Mouse (Mus musculus): ENCODE measurements around the gene Fbxw11.

Fbxw11 gene

GRCm38 (mm10) chr11:32699913-32700493 lies 57.5 kb downstream of the Fbxw11 start:
- TF ChIP-seq CTCF (conservative IDR thresholded peaks at IDR 0.05; ENCODE audit: low read length) (no peak), POU5F1 (IDR thresholded peaks at IDR 0.05; ENCODE audit: borderline replicate concordance, low read length) (no peak), NANOG (IDR thresholded peaks at IDR 0.05; ENCODE audit: borderline replicate concordance, low read length) (no peak)
- H3K36me3 ChIP-seq (ENCODE audit: insufficient read depth, low read length): no peaks in the 10 kb centered on the region
- no peaks in the 10 kb centered on the region for H3K9me3 ChIP-seq (ENCODE audit: low read length)
- H3K4me1 ChIP-seq (replicated peaks; ENCODE audit: low read depth, low read length): peaks cover 67% of the 10 kb centered on the region
- H3K4me3 ChIP-seq (replicated peaks; ENCODE audit: low read length): no peak overlapping the region
- H3K27me3 ChIP-seq (ENCODE audit: insufficient read depth, low read length): no peaks in the 10 kb centered on the region

- H3K27me3 ChIP-seq (ENCODE audit: insufficient read depth, low read length): no peaks in the 10 kb centered on the region
- H3K4me1 ChIP-seq (replicated peaks; ENCODE audit: low read depth, low read length): peaks cover 70% of the 10 kb centered on the region
- 0 out of 2 replicates have a peak, but pooled peaks cover 4% of the 10 kb centered on the region for H3K36me3 ChIP-seq (ENCODE audit: insufficient read depth, low read length)
- no peaks in the 10 kb centered on the region for H3K9me3 ChIP-seq (ENCODE audit: low read length)
- H3K4me3 ChIP-seq (replicated peaks; ENCODE audit: low read length): no peak overlapping the region
- no peak for TF ChIP-seq POU5F1 (IDR thresholded peaks at IDR 0.05; ENCODE audit: borderline replicate concordance, low read length)
- TF ChIP-seq NANOG (IDR thresholded peaks at IDR 0.05; ENCODE audit: borderline replicate concordance, low read length): no peak
- no peak for TF ChIP-seq CTCF (conservative IDR thresholded peaks at IDR 0.05; ENCODE audit: low read length)
Measured at GRCm38 (mm10) chr11:32701566-32701965, 59.0 kb downstream of the Fbxw11 start.

GRCm38 (mm10) chr11:32704241-32704890 lies 61.8 kb downstream of the Fbxw11 start:
- Histone ChIP-seq H3K4me1 (replicated peaks; ENCODE audit: low read depth, low read length) (peaks cover 87% of the 10 kb centered on the region), H3K27me3 (ENCODE audit: insufficient read depth, low read length) (no peaks in the 10 kb centered on the region), H3K36me3 (ENCODE audit: insufficient read depth, low read length) (0 out of 2 replicates have a peak, but pooled peaks cover 8% of the 10 kb centered on the region), H3K9me3 (ENCODE audit: low read length) (no peaks in the 10 kb centered on the region), H3K4me3 (replicated peaks; ENCODE audit: low read length) (no peak overlapping the region; the same call in 1 of the 2 replicates)
- TF ChIP-seq NANOG (IDR thresholded peaks at IDR 0.05; ENCODE audit: borderline replicate concordance, low read length) (peak; percentile 57; the same call in 1 of the 2 replicates), POU5F1 (IDR thresholded peaks at IDR 0.05; ENCODE audit: borderline replicate concordance, low read length) (no peak)

- Histone ChIP-seq H3K4me3 (replicated peaks; ENCODE audit: low read length) (no peak overlapping the region), H3K36me3 (ENCODE audit: insufficient read depth, low read length) (0 out of 2 replicates have a peak, but pooled peaks cover 11% of the 10 kb centered on the region)
- TF ChIP-seq POU5F1 (IDR thresholded peaks at IDR 0.05; ENCODE audit: borderline replicate concordance, low read length): no peak
- no peak for TF ChIP-seq NANOG (IDR thresholded peaks at IDR 0.05; ENCODE audit: borderline replicate concordance, low read length)
- TF ChIP-seq CTCF (conservative IDR thresholded peaks at IDR 0.05; ENCODE audit: low read length): no peak
Measured at GRCm38 (mm10) chr11:32706406-32706993, 64.0 kb downstream of the Fbxw11 start.

GRCm38 (mm10) chr11:32707481-32707880 lies 65.0 kb downstream of the Fbxw11 start:
- Histone ChIP-seq H3K36me3 (ENCODE audit: insufficient read depth, low read length) (peaks cover 21% of the 10 kb centered on the region), H3K27me3 (ENCODE audit: insufficient read depth, low read length) (no peaks in the 10 kb centered on the region)
- TF ChIP-seq CTCF (conservative IDR thresholded peaks at IDR 0.05; ENCODE audit: low read length): no peak
- no peak for TF ChIP-seq NANOG (IDR thresholded peaks at IDR 0.05; ENCODE audit: borderline replicate concordance, low read length)
- no peak for TF ChIP-seq POU5F1 (IDR thresholded peaks at IDR 0.05; ENCODE audit: borderline replicate concordance, low read length)

More at GRCm38 (mm10) chr11:32706406-32706993, 64.0 kb downstream of the Fbxw11 start:
- Histone ChIP-seq H3K4me1 (replicated peaks; ENCODE audit: low read depth, low read length) (peaks cover 83% of the 10 kb centered on the region), H3K9me3 (ENCODE audit: low read length) (no peaks in the 10 kb centered on the region), H3K27me3 (ENCODE audit: insufficient read depth, low read length) (no peaks in the 10 kb centered on the region)

GRCm38 (mm10) chr11:32708739-32709501 lies 66.4 kb downstream of the Fbxw11 start:
- no peaks in the 10 kb centered on the region for H3K27me3 ChIP-seq (ENCODE audit: insufficient read depth, low read length)
- H3K4me1 ChIP-seq (replicated peaks; ENCODE audit: low read depth, low read length): peaks cover 58% of the 10 kb centered on the region
- peaks cover 35% of the 10 kb centered on the region for H3K36me3 ChIP-seq (ENCODE audit: insufficient read depth, low read length)
- TF ChIP-seq NANOG (IDR thresholded peaks at IDR 0.05; ENCODE audit: borderline replicate concordance, low read length): no peak
- H3K4me3 ChIP-seq (replicated peaks; ENCODE audit: low read length): no peak overlapping the region
- no peaks in the 10 kb centered on the region for H3K9me3 ChIP-seq (ENCODE audit: low read length)

More at GRCm38 (mm10) chr11:32707481-32707880, 65.0 kb downstream of the Fbxw11 start:
- Histone ChIP-seq H3K4me3 (replicated peaks; ENCODE audit: low read length) (no peak overlapping the region), H3K4me1 (replicated peaks; ENCODE audit: low read depth, low read length) (peaks cover 73% of the 10 kb centered on the region), H3K9me3 (ENCODE audit: low read length) (no peaks in the 10 kb centered on the region)

- peak; percentile 94 for TF ChIP-seq CTCF (conservative IDR thresholded peaks at IDR 0.05; ENCODE audit: low read length)
- TF ChIP-seq POU5F1 (IDR thresholded peaks at IDR 0.05; ENCODE audit: borderline replicate concordance, low read length): no peak
- Histone ChIP-seq H3K27me3 (ENCODE audit: insufficient read depth, low read length) (no peaks in the 10 kb centered on the region), H3K4me1 (replicated peaks; ENCODE audit: low read depth, low read length) (peaks cover 52% of the 10 kb centered on the region), H3K4me3 (replicated peaks; ENCODE audit: low read length) (no peak overlapping the region), H3K9me3 (ENCODE audit: low read length) (no peaks in the 10 kb centered on the region), H3K36me3 (ENCODE audit: insufficient read depth, low read length) (peaks cover 38% of the 10 kb centered on the region)
Measured at GRCm38 (mm10) chr11:32709563-32709962, 67.0 kb downstream of the Fbxw11 start.

- no peak for TF ChIP-seq POU5F1 (IDR thresholded peaks at IDR 0.05; ENCODE audit: borderline replicate concordance, low read length)
- peak; percentile 61 for TF ChIP-seq CTCF (conservative IDR thresholded peaks at IDR 0.05; ENCODE audit: low read length)
- peaks cover 31% of the 10 kb centered on the region for H3K36me3 ChIP-seq (ENCODE audit: insufficient read depth, low read length)
- H3K4me1 ChIP-seq (replicated peaks; ENCODE audit: low read depth, low read length): peaks cover 23% of the 10 kb centered on the region
- H3K9me3 ChIP-seq (ENCODE audit: low read length): no peaks in the 10 kb centered on the region
- H3K27me3 ChIP-seq (ENCODE audit: insufficient read depth, low read length): no peaks in the 10 kb centered on the region
- H3K4me3 ChIP-seq (replicated peaks; ENCODE audit: low read length): no peak overlapping the region
Measured at GRCm38 (mm10) chr11:32714230-32714629, 71.7 kb downstream of the Fbxw11 start.

Measured in E14TG2a.4 (cell line).